Mouse (Mus musculus): ENCODE data around the gene Itga8. TPM values are rescaled to one million over a fixed set of nuclear protein-coding genes. Genes with fewer than 3 reads are reported as not detected.

Gene Itga8
- total RNA-seq, 2 experiments from 2014 or later = 2.0 TPM

GRCm38 (mm10) chr2:12109306-12109705 lies 192.4 kb downstream of the Itga8 start:
- intact Hi-C loops (cut with DNase I) = no loop called here
- no peak for DNase-seq

- DNase-seq = no peak
- intact Hi-C loops (cut with DNase I) = no loop called here
These were observed 193.4 kb downstream of the Itga8 start for GRCm38 (mm10) chr2:12108306-12108705.

GRCm38 (mm10) chr2:12107265-12107664 lies 194.5 kb downstream of the Itga8 start:
- DNase-seq = no peak
- intact Hi-C loops (cut with DNase I) = no loop called here

- no peak for DNase-seq
- intact Hi-C loops (cut with DNase I) = no loop called here
These were observed 198.5 kb downstream of the Itga8 start for GRCm38 (mm10) chr2:12103183-12103582.

- intact Hi-C loops (cut with DNase I) = no loop called here
- DNase-seq = no peak
These were observed 209.3 kb downstream of the Itga8 start for GRCm38 (mm10) chr2:12092203-12092984.

- intact Hi-C loops (cut with DNase I) = no loop called here
- DNase-seq = no peak
These were observed 210.7 kb downstream of the Itga8 start for GRCm38 (mm10) chr2:12090993-12091392.

GRCm38 (mm10) chr2:12085492-12085891 lies 216.2 kb downstream of the Itga8 start:
- intact Hi-C loops (cut with DNase I) = no loop called here
- DNase-seq = no peak

- intact Hi-C loops (cut with DNase I) = no loop called here
- no peak for DNase-seq
These were observed 217.4 kb downstream of the Itga8 start for GRCm38 (mm10) chr2:12084341-12084740.

GRCm38 (mm10) chr2:12077266-12077891 lies 224.3 kb downstream of the Itga8 start:
- intact Hi-C loops (cut with DNase I) = no loop called here

GRCm38 (mm10) chr2:12065669-12066399 lies 235.9 kb downstream of the Itga8 start:
- no peak for DNase-seq
- intact Hi-C loops (cut with DNase I) = no loop called here

More at GRCm38 (mm10) chr2:12077266-12077891, 224.3 kb downstream of the Itga8 start:
- DNase-seq = no peak

GRCm38 (mm10) chr2:12060034-12060723 lies 241.5 kb downstream of the Itga8 start:
- DNase-seq = no peak
- intact Hi-C loops (cut with DNase I) = no loop called here

Other genes starting within 250 kb of the Itga8 start
- gene Mindy3, start 117.5 kb upstream of the Itga8 start, total RNA-seq (2021) = 1 to 10 TPM; 8.8 to 9.5 TPM